Mouse (Mus musculus): Measurements from ENCODE around the gene Nrxn1.

The Nrxn1 gene

DNA sequence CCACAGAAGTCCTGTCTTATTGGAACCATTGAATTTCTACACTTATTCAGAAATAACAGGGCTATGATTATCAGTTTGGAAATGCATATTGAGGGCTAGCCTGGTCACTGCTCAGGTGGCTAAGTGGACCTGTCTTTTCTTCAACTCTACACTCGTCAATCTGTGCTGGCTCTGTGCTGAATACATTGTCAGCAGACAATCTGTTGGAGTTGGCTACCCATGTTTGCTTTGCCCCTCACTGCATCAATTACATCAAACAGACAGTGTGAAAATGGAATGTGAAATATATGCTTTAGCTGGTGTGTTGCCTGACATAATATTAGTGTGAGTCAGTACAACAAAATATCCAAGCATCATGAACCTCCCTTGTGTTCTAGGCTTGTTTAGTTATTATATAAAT is 438.4 kb downstream of the Nrxn1 start:
- in situ Hi-C loops (cut with MboI): no loop called here

- in situ Hi-C loops (cut with MboI): no loop called here
Observed at GRCm38 (mm10) chr17:90653347-90653746, 439.5 kb downstream of the Nrxn1 start.

- in situ Hi-C loops (cut with MboI): no loop called here
Observed at GRCm38 (mm10) chr17:90650279-90650678, 442.6 kb downstream of the Nrxn1 start.

DNA sequence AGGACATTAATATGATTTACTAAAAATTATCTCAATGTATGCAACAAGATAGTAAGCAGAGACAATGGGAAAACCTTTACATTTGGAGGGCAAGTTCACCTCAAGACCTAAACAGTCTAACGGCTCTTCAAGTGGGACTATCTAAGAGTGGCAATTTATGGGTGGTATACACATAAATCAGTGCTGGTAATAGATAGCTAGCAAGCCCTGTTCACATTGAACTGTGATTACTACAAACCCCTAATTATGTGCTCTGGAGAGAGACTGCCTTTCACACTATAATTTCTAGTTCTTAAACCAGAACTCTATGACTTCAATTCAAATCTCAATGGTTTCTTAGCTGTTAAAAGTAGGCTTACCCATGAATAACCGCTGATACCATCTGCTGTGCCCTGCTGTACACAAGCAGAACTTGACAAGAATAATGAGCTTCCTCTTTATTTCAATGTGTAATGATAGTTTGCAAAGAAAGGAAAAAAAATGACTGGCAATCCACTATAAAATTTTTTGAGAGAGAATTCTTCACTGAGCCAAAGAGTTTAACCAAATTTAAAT is 453.8 kb downstream of the Nrxn1 start:
- in situ Hi-C loops (cut with MboI): no loop called here

- in situ Hi-C loops (cut with MboI): no loop called here
Observed at GRCm38 (mm10) chr17:90638183-90638727, 454.6 kb downstream of the Nrxn1 start.

- in situ Hi-C loops (cut with MboI): no loop called here
Observed at GRCm38 (mm10) chr17:90631371-90631770, 461.5 kb downstream of the Nrxn1 start.

- in situ Hi-C loops (cut with MboI): no loop called here
Observed at GRCm38 (mm10) chr17:90629851-90630250, 463.0 kb downstream of the Nrxn1 start.

DNA sequence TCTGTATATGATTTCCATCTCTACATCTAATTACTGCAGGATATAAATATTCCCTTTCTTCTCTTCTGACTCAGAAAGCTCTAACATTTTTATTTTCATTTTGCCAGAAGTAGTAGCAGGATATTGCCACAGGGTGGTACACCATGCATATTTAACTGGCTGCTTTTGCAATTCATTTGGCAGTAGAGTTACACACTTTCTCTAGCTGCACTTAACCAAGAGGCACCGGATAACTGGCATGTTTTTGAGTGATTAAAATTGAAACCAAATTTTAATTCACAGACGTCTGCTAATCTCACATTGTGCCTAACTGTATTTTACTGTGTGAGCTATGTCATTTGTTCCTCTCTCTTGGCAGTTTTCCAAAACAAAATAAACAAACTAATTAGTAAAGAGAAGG is 464.4 kb downstream of the Nrxn1 start:
- in situ Hi-C loops (cut with MboI): no loop called here

DNA sequence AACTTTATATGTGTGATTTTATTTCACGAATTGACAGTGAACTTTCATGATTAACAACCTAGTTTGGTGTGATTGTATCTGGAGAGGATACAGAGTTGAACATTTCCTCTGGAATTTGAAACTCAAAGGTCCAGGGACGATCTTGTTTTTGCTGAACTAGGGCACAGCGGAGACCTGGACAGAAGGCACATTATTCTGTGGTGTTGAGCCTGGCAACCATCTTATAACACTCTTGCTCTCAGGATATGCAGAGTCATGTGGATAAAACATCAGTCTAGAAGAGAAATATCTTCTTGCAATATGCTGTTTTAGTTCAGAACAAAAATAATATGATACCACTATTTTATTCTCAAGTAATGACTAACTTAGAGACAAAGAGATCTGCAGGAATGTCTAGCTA is 464.9 kb downstream of the Nrxn1 start:
- in situ Hi-C loops (cut with MboI): no loop called here

DNA sequence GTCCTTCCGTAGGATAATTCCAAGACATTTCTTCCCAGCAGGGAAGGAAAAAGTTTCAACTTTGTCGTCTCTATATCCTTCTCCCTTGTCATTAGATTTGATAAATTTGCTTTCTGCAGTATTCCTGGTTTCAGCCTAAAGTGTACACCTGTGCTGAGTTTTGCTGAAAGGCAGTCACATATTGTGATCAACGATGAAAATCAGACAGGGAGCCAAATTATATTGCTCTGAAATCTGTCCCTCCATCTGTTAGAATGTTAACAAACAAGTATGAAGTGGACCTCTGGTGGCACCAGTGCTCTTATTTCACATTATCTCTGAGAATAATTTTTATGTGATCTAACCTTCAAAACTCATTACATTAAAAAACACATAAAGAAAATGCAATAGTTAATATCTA is 465.5 kb downstream of the Nrxn1 start:
- in situ Hi-C loops (cut with MboI): no loop called here

DNA sequence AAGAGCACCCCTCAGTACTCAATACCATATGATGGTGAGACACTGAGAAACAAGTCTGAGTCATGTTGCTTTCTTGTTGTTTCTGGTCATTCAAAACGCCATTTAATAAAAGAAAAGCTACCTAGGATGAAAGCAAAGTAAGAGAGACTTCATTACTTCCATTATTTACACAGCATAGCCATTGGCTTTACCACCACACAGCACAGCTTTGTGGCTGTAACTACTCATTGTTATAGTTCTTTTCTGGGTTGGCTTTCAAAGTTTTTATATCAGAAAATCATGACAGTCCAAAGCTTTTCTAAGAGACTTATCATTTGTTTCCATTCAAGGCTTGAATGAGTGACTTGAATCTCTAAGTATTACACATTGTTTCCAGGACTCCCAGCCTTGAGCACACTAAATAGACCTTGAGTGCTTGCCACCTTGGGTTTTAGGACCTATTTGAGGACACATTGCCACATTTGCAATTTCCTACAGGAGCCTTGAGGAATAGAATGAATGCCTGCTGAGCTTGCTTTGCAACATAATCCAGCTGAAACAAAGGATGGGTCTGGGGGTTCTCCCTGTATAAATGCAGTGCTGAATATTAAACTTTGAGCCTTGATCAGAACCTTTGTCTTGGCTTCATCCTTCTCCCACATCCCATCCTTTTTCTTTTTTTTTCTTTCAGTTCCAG is 468.1 kb downstream of the Nrxn1 start:
- in situ Hi-C loops (cut with MboI): no loop called here

- in situ Hi-C loops (cut with MboI): no loop called here
Observed at GRCm38 (mm10) chr17:90621828-90622227, 471.0 kb downstream of the Nrxn1 start.

DNA sequence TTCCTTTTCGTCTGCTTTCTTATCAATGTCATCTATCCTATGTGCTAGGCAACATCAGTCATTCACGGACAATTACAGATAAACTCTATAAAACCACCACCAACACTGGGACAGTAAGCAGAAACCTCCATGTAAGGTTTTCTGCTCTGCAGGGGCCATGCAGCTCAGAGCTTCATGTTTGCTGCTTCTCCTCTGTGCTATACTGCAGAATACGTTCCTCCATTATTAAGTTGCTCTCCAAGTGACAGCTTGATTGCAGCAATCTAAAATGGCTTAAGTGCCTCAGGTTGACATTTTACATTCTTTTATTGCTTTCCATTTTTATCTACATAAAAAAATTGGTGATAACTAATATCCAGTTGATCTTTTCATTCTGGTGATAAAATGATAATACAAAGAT is 477.9 kb downstream of the Nrxn1 start:
- in situ Hi-C loops (cut with MboI): no loop called here

GRCm38 (mm10) chr17:90607427-90607806 is 485.5 kb downstream of the Nrxn1 start:
- in situ Hi-C loops (cut with MboI): no loop called here

GRCm38 (mm10) chr17:90606718-90607426 is 486.0 kb downstream of the Nrxn1 start:
- in situ Hi-C loops (cut with MboI): no loop called here

- in situ Hi-C loops (cut with MboI): no loop called here
Observed at GRCm38 (mm10) chr17:90599570-90600524, 493.0 kb downstream of the Nrxn1 start.

GRCm38 (mm10) chr17:90594798-90595533 is 497.9 kb downstream of the Nrxn1 start:
- in situ Hi-C loops (cut with MboI): no loop called here

- in situ Hi-C loops (cut with MboI): no loop called here
Observed at GRCm38 (mm10) chr17:90586891-90587290, 506.0 kb downstream of the Nrxn1 start.

DNA sequence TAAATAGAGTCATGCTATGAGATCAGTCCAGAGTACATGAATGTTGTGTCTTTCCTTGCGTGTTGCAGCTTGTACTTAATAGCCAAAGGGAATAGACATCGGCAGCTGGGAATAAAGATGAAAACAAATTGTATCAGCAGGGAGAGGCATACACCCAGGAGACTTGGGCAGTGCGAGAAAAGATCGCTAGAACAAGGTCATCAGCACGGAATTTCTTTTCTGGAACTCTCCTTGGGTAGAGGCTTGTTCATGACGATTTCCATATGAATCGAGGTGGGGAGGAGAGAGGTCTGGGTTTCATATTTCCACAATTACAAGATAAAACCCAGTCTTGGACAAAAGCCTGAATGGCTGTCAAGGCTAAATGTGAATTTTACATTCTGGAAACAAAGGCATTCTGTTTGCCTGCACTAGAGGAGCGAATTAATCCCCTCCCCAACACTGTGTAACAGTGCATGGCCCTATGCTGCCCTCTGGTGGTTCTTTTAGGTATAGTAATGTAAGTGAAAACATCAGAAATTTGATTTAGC is 508.1 kb downstream of the Nrxn1 start:
- in situ Hi-C loops (cut with MboI): no loop called here

DNA sequence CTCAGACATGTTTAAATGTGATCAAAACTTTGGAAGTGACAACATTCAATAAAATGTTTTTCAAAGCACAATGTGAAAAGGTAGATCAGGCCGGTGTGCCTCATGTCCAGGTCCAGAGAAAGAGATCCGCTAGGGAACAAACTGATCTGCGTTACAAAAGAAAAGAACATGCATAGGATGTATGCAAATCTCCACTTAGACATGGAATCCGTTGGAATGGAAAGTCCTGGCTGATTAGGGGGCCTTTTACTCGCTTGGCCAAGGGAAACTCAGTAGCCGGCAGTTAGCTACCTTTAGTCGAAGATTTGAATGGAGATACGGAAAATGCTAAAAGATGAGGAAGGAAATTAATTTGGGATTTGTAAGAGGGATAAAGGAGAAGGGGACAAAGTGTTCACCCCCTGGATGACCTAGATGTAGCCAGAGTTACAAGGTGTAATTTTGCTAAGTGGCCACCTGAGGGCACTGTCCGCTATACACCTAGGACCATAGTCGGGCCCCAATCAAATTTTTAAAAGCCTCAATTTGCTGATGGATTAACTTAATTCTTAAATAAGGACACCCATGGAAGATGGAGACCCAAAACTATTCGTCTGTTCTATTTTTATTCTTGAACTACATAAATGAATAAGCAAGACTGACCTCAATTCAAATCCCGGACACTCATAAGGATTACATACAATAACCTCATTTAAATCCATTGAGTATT is 508.9 kb downstream of the Nrxn1 start:
- in situ Hi-C loops (cut with MboI): no loop called here

Measured in mature B cell (primary cell).